Mouse (Mus musculus) cerebellum, adult 2 months (tissue): ENCODE results near the gene Ncbp3.

Experiments used
- CTCF ChIP-seq: fragments of 200-500 bp; IDR thresholded peaks from 2 replicates; pipeline ENCODE4 v1.5.1; 2011; ENCODE audit warnings: low read depth, mild to moderate bottlenecking, control low read depth, low read length, moderate library complexity, borderline replicate concordance; ENCODE audit not compliant: insufficient read depth
- POLR2A ChIP-seq: fragments of 200-500 bp; IDR thresholded peaks from 2 replicates; pipeline ENCODE4 v1.6.1; 2011; ENCODE audit warnings: low read length, control low read depth, borderline replicate concordance; ENCODE audit not compliant: insufficient read depth

GRCm38 (mm10) chr11:73071839-73072238 is 24.3 kb downstream of the Ncbp3 start:
- no peak for TF ChIP-seq POLR2A
- TF ChIP-seq CTCF, result peak; percentile 37; the same call in 1 of the 2 replicates
